21 mouse cellular contexts compared by ENCODE assay signal in the genomic region with DNA sequence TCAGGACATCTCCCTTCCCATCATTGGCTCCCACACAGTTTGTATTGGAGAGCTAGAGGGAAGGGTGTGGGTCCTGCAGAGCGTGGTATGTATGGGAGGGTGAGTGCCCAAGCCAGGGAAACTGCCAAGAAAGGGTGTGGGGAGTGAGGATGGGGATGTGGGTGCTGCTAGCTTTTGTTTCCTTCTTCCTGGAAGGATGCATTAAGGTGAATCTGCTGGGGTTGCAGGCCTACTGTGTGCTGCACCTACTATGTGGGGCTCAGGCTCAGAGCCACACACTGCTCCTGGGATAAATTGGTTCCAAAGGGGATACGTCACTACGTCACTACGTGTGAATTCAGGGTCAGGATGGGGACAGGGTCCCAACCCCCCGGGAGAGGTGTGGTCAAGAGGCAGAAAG.
DNase-seq lines count a peak whose midpoint lies in the region; TF ChIP-seq lines count a peak whose summit lies in the region.
"Had no signal": no experiment of that assay in that cellular context is flagged by ENCODE, and none has a peak within 500 bp of the region (broad histone marks: within the 10 kb centered on the region; RNA-seq: fewer than 3 reads in every experiment).

No protein-coding gene starts in this region.

- H3K4me1 ChIP-seq in heart, adult 2 months (ENCODE audit: control insufficient read depth, insufficient read depth, low read length): no peaks in the 10 kb centered on the region
- H3K4me1 ChIP-seq in CH12.LX (ENCODE audit: control insufficient read depth in 1 of 2, insufficient read depth in 2 of 2) (no peaks in the 10 kb centered on the region), MEL (ENCODE audit: control insufficient read depth in 1 of 2, insufficient read depth in 2 of 2, low read length in 2 of 2) (no peaks in the 10 kb centered on the region)

- no peak overlapping the region for H3K9ac ChIP-seq in heart, adult 2 months (ENCODE audit: low read depth, low read length)
- H3K9ac ChIP-seq in CH12.LX (ENCODE audit: insufficient read depth, low read depth) (no peak overlapping the region), MEL (ENCODE audit: control insufficient read depth, low read depth, low read length, poor library complexity, severe bottlenecking) (no peak overlapping the region)

- TF ChIP-seq RAD21 in CH12.LX (IDR thresholded peaks at IDR 0.05; ENCODE audit: low read depth, low read length) (no peak), MEL (IDR thresholded peaks at IDR 0.05; ENCODE audit: low read depth, low read length) (no peak)

- H3K4me3 ChIP-seq in heart, adult 2 months: no peak overlapping the region
- H3K4me3 ChIP-seq in CH12.LX (replicated peaks in 1 of 3; ENCODE audit: low read depth in 2 of 3, low read length in 2 of 3, poor library complexity in 1 of 3) (no peak overlapping the region), MEL (ENCODE audit: control insufficient read depth in 1 of 2, insufficient read depth in 1 of 2, low read depth in 2 of 2, low read length in 2 of 2) (no peak overlapping the region)

- H3K4me2 ChIP-seq in CH12.LX (ENCODE audit: insufficient read depth, low read depth, poor library complexity, severe bottlenecking): no peak overlapping the region

- intact Hi-C loops in heart, adult 2 months (cut with DNase I): no loop called here

- no peak for TF ChIP-seq EP300 in heart, adult 2 months (IDR thresholded peaks at IDR 0.05; ENCODE audit: insufficient read depth, low read depth, low read length)
- TF ChIP-seq EP300 in CH12.LX (IDR thresholded peaks at IDR 0.05; ENCODE audit: low read length) (no peak), MEL (IDR thresholded peaks at IDR 0.05; ENCODE audit: low read depth in 1 of 2, low read length in 2 of 2) (no peak)

- no peak overlapping the region for H3K27ac ChIP-seq in heart, adult 2 months
- H3K27ac ChIP-seq in CH12.LX (ENCODE audit: insufficient read depth, low read depth) (no peak overlapping the region), MEL (ENCODE audit: control insufficient read depth, low read depth, low read length) (no peak overlapping the region)

- TF ChIP-seq CTCF in heart, adult 2 months (IDR thresholded peaks at IDR 0.05): no peak
- no peak for TF ChIP-seq CTCF in CH12.LX (conservative IDR thresholded peaks at IDR 0.05 in 1 of 2, IDR thresholded peaks at IDR 0.05 in 1 of 2; ENCODE audit: low read depth in 2 of 2, low read length in 2 of 2)
- no peak for TF ChIP-seq CTCF in MEL (IDR thresholded peaks at IDR 0.05 in 2 of 3, conservative IDR thresholded peaks at IDR 0.05 in 1 of 3; ENCODE audit: control insufficient read depth in 1 of 3, insufficient read depth in 1 of 3, low read depth in 2 of 3, low read length in 3 of 3, poor library complexity in 1 of 3, severe bottlenecking in 1 of 3)

- no peaks in the 10 kb centered on the region; the same call in 1 of the 2 replicates for H3K27me3 ChIP-seq in heart, adult 2 months (ENCODE audit: control insufficient read depth, insufficient read depth, low read length)
- H3K27me3 ChIP-seq in CH12.LX (replicated peaks) (peaks cover 86% of the 10 kb centered on the region), MEL (ENCODE audit: control insufficient read depth in 1 of 2, insufficient read depth in 2 of 2, low read length in 2 of 2) (no peaks in the 10 kb centered on the region)

- in situ Hi-C loops in CH12.LX (cut with MboI; ENCODE audit: low pct_ligation_motif_present, low pct_unique_long_range_greater_than_20kb, low sequenced_read_pairs): no loop called here

- dilution Hi-C loops in CH12.LX (cut with MboI; ENCODE audit: extremely low pct_ligation_motif_present, extremely low pct_unique_long_range_greater_than_20kb, low sequenced_read_pairs): no loop called here

- peak; percentile 74 for DNase-seq in heart, adult 11 months
- no peak for DNase-seq in heart, adult 2 months
- DNase-seq in CH12.LX (ENCODE audit: extremely low read depth) (no peak), ES-CJ7 (ENCODE audit: low read depth, low spot score) (peak; percentile 23), MEL (ENCODE audit: low read depth, low spot score) (no peak)
- DNase-seq in frontal cortex, postnatal 14 days (ENCODE audit: low spot score in 2 of 2): no peak
- no peak for DNase-seq in cerebellum, adult 9-11 months
- DNase-seq in layer of hippocampus, adult 11-12 months (ENCODE audit: low spot score): no peak
- DNase-seq: adrenal gland, adult 2 months; adrenal gland, adult 8-10 months; adrenal gland, postnatal 10 days; adrenal gland, postnatal 14 days; adrenal gland, postnatal 25 days; adrenal gland, postnatal 36 days; B cell, adult 2 months; cerebellum, adult 11 months; cerebellum, adult 11-12 months; cerebellum, adult 18-20 months; cerebellum, adult 2 months; cerebellum, adult 8-10 months had no signal

- TF ChIP-seq POLR2A in heart, adult 2 months (IDR thresholded peaks at IDR 0.05; ENCODE audit: insufficient read depth, low read depth, low read length): no peak
- TF ChIP-seq POLR2A in CH12.LX (IDR thresholded peaks at IDR 0.05; ENCODE audit: low read depth, low read length) (no peak), MEL (IDR thresholded peaks at IDR 0.05; ENCODE audit: control insufficient read depth in 1 of 2, insufficient read depth in 1 of 2, low read depth in 1 of 2, low read length in 2 of 2, poor library complexity in 1 of 2) (no peak)

- H3K79me2 ChIP-seq in heart, adult 2 months (replicated peaks; ENCODE audit: control insufficient read depth, insufficient read depth, low read length): no peaks in the 10 kb centered on the region
- H3K79me2 ChIP-seq in CH12.LX (replicated peaks; ENCODE audit: control insufficient read depth, extremely low read depth, insufficient read depth, poor library complexity, severe bottlenecking) (no peaks in the 10 kb centered on the region), MEL (ENCODE audit: control insufficient read depth, insufficient read depth, low read length, poor library complexity) (no peaks in the 10 kb centered on the region)

- H3K36me3 ChIP-seq in heart, adult 2 months (ENCODE audit: control insufficient read depth, insufficient read depth, low read length): no peaks in the 10 kb centered on the region
- H3K36me3 ChIP-seq in CH12.LX (replicated peaks in 1 of 2; ENCODE audit: control insufficient read depth in 1 of 2, insufficient read depth in 1 of 2, low read length in 1 of 2) (no peaks in the 10 kb centered on the region), MEL (ENCODE audit: control insufficient read depth in 1 of 2, insufficient read depth in 2 of 2, low read length in 2 of 2) (no peaks in the 10 kb centered on the region)
- H3K36me3 ChIP-seq: G1E had no signal

- H3K9me3 ChIP-seq in CH12.LX (replicated peaks; ENCODE audit: low read length): peaks cover 4% of the 10 kb centered on the region
- no peaks in the 10 kb centered on the region for H3K9me3 ChIP-seq in MEL (replicated peaks; ENCODE audit: insufficient read depth, low read length)
- H3K9me3 ChIP-seq: G1E had no signal

- WGBS in heart, adult 2 months: 42% methylated on average over 5 of the region's 5 CpGs

TF ChIP-seq in CH12.LX, 34 proteins besides CTCF, POLR2A, EP300 and RAD21:
- no peak for TF ChIP-seq GABPA (IDR thresholded peaks at IDR 0.05; ENCODE audit: insufficient replicate concordance, low read depth, low read length)
- peak; percentile 86 for TF ChIP-seq ZKSCAN1 (IDR thresholded peaks at IDR 0.05; ENCODE audit: borderline replicate concordance, low read depth, low read length)
- TF ChIP-seq USF1 (IDR thresholded peaks at IDR 0.05; ENCODE audit: low read depth, low read length): no peak
- TF ChIP-seq PAX5 (IDR thresholded peaks at IDR 0.05; ENCODE audit: low read length): no peak
- no peak for TF ChIP-seq JUND (conservative IDR thresholded peaks at IDR 0.05; ENCODE audit: low read depth, low read length)

TF ChIP-seq in MEL, 35 proteins besides CTCF, POLR2A, EP300 and RAD21:
- TF ChIP-seq ZKSCAN1 (IDR thresholded peaks at IDR 0.05; ENCODE audit: low read depth, low read length): peak; percentile 64; the same call in 1 of the 2 replicates
- TF ChIP-seq SMC3 (IDR thresholded peaks at IDR 0.05; ENCODE audit: low read depth, low read length): no peak
- TF ChIP-seq ELF1 (IDR thresholded peaks at IDR 0.05; ENCODE audit: low read depth, low read length): no peak
- TF ChIP-seq RCOR1 (IDR thresholded peaks at IDR 0.05; ENCODE audit: low read depth, low read length): no peak
- no peak for TF ChIP-seq ZC3H11A (IDR thresholded peaks at IDR 0.05; ENCODE audit: low read depth, low read length)
TF ChIP-seq in MEL: peak in this region for 1.

Comparison
In these comparisons a context has a peak if more than half of its experiments do, and no peak if none do; other contexts are left out.
1. DNase-seq: peak in heart, adult 11 months (single experiment) and ES-CJ7 (single experiment); none in heart, adult 2 months (0 of 2), CH12.LX (single experiment), MEL (single experiment), frontal cortex, postnatal 14 days (0 of 2), cerebellum, adult 9-11 months (single experiment) and layer of hippocampus, adult 11-12 months (single experiment).